23 mouse cellular contexts compared by ENCODE assay signal in genomic region chr4:152250615-152251014, GRCm38 (mm10). TPM values are rescaled to one million over a fixed set of nuclear protein-coding genes. Genes with fewer than 3 reads are reported as not detected.
DNase-seq lines count a peak whose midpoint lies in the region; ATAC-seq and TF ChIP-seq lines count a peak whose summit lies in the region.
"Had no signal": no experiment of that assay in that cellular context is flagged by ENCODE, and none has a peak within 500 bp of the region (broad histone marks: within the 10 kb centered on the region; RNA-seq: fewer than 3 reads in every experiment).

No protein-coding gene starts in this region.

- H3K4me1 ChIP-seq in midbrain, postnatal 0 days (ENCODE audit: insufficient read depth, low read length), result no peaks in the 10 kb centered on the region
- no peaks in the 10 kb centered on the region for H3K4me1 ChIP-seq in midbrain, embryonic 11.5 days (ENCODE audit: control insufficient read depth, insufficient read depth, low read length)
- peaks cover 8 to 64% of the 10 kb centered on the region in 2 experiments for H3K4me1 ChIP-seq in CH12.LX (ENCODE audit: control insufficient read depth in 1 of 2, insufficient read depth in 2 of 2)

- TF ChIP-seq EP300 in CH12.LX (IDR thresholded peaks at IDR 0.05; ENCODE audit: low read length), result peak; percentile 65

- H3K27me3 ChIP-seq in midbrain, postnatal 0 days (ENCODE audit: insufficient read depth, low read length), result no peaks in the 10 kb centered on the region
- H3K27me3 ChIP-seq in midbrain, embryonic 11.5 days (ENCODE audit: control insufficient read depth, insufficient read depth, low read length), result no peaks in the 10 kb centered on the region
- no peaks in the 10 kb centered on the region for H3K27me3 ChIP-seq in CH12.LX (replicated peaks)
- H3K27me3 ChIP-seq: Patski had no signal

- H3K79me2 ChIP-seq in CH12.LX (replicated peaks; ENCODE audit: control insufficient read depth, extremely low read depth, insufficient read depth, poor library complexity, severe bottlenecking), result no peaks in the 10 kb centered on the region

- TF ChIP-seq CTCF in midbrain, postnatal 0 days (IDR thresholded peaks at IDR 0.05), result 0 out of 2 replicates have a peak, but pooled peaks have one; percentile 6
- TF ChIP-seq CTCF in CH12.LX (conservative IDR thresholded peaks at IDR 0.05 in 1 of 2, IDR thresholded peaks at IDR 0.05 in 1 of 2; ENCODE audit: low read depth in 2 of 2, low read length in 2 of 2), result peak in 1 of 2 experiments; percentile 47; a peak in 1 of 4 replicates

- peaks cover 16% of the 10 kb centered on the region for H3K36me3 ChIP-seq in midbrain, postnatal 0 days (ENCODE audit: insufficient read depth, low read length)
- H3K36me3 ChIP-seq in midbrain, embryonic 11.5 days (ENCODE audit: control insufficient read depth, insufficient read depth, low read length), result 0 out of 2 replicates have a peak, but pooled peaks cover 2% of the 10 kb centered on the region
- H3K36me3 ChIP-seq in CH12.LX (replicated peaks in 1 of 2; ENCODE audit: control insufficient read depth in 1 of 2, insufficient read depth in 1 of 2, low read length in 1 of 2), result peaks cover 9 to 61% of the 10 kb centered on the region in 2 experiments

- WGBS in midbrain, postnatal 0 days, result 92% methylated on average over 6 of the region's 6 CpGs
- WGBS in midbrain, embryonic 11.5 days, result 90% methylated on average over 6 of the region's 6 CpGs

- no peak overlapping the region for H3K9ac ChIP-seq in midbrain, postnatal 0 days (replicated peaks; ENCODE audit: low read length, poor library complexity, severe bottlenecking)
- H3K9ac ChIP-seq in midbrain, embryonic 11.5 days (ENCODE audit: low read length), result no peak overlapping the region
- no peak overlapping the region for H3K9ac ChIP-seq in CH12.LX (ENCODE audit: insufficient read depth, low read depth)

- in situ Hi-C loops in CH12.LX (cut with MboI; ENCODE audit: low pct_ligation_motif_present, low pct_unique_long_range_greater_than_20kb, low sequenced_read_pairs), result no loop called here

- no peak for TF ChIP-seq POLR2A in CH12.LX (IDR thresholded peaks at IDR 0.05; ENCODE audit: low read depth, low read length)

- no peak overlapping the region for H3K4me3 ChIP-seq in midbrain, postnatal 0 days (ENCODE audit: low read depth, low read length)
- H3K4me3 ChIP-seq in midbrain, embryonic 11.5 days (ENCODE audit: low read depth, low read length), result no peak overlapping the region
- H3K4me3 ChIP-seq in CH12.LX (replicated peaks in 1 of 3; ENCODE audit: low read depth in 2 of 3, low read length in 2 of 3, poor library complexity in 1 of 3), result no peak overlapping the region

- dilution Hi-C loops in CH12.LX (cut with MboI; ENCODE audit: extremely low pct_ligation_motif_present, extremely low pct_unique_long_range_greater_than_20kb, low sequenced_read_pairs), result no loop called here

- no peak for ATAC-seq in midbrain, postnatal 0 days (ENCODE audit: low FRiP score)
- no peak for ATAC-seq in midbrain, embryonic 11.5 days (ENCODE audit: low FRiP score)
- ATAC-seq: activated CD4-positive, CD25-positive, alpha-beta regulatory T cell, adult 4 months; CD4-positive, CD25-positive, alpha-beta regulatory T cell, adult 4 months; Patski had no signal

- H3K4me2 ChIP-seq in midbrain, postnatal 0 days (ENCODE audit: low read depth, low read length, poor library complexity, severe bottlenecking), result no peak overlapping the region
- H3K4me2 ChIP-seq in midbrain, embryonic 11.5 days, result no peak overlapping the region
- H3K4me2 ChIP-seq in CH12.LX (ENCODE audit: insufficient read depth, low read depth, poor library complexity, severe bottlenecking), result 0 out of 2 replicates have a peak overlapping the region, but pooled peaks have one; percentile 35

- H3K27ac ChIP-seq in midbrain, postnatal 0 days (ENCODE audit: low read depth, low read length), result no peak overlapping the region
- H3K27ac ChIP-seq in midbrain, embryonic 11.5 days (ENCODE audit: low read depth, low read length), result no peak overlapping the region
- no peak overlapping the region for H3K27ac ChIP-seq in CH12.LX (ENCODE audit: insufficient read depth, low read depth)

- DNase-seq in midbrain, postnatal 0 days (ENCODE audit: low spot score), result no peak
- DNase-seq in midbrain, embryonic 11.5 days (ENCODE audit: low spot score, missing footprints), result no peak
- no peak for DNase-seq in CH12.LX (ENCODE audit: extremely low read depth)
- DNase-seq in right cerebral cortex, postnatal 36 days (ENCODE audit: low spot score in 2 of 2), result no peak
- DNase-seq: adrenal gland, adult 2 months; adrenal gland, adult 8-10 months; adrenal gland, postnatal 10 days; adrenal gland, postnatal 14 days; adrenal gland, postnatal 25 days; adrenal gland, postnatal 36 days; B cell, adult 2 months; cerebellum, adult 11 months; cerebellum, adult 11-12 months; cerebellum, adult 18-20 months; cerebellum, adult 2 months had no signal

- no peak; the same call in 1 of the 2 replicates for TF ChIP-seq RAD21 in CH12.LX (IDR thresholded peaks at IDR 0.05; ENCODE audit: low read depth, low read length)

- no peaks in the 10 kb centered on the region for H3K9me3 ChIP-seq in midbrain, postnatal 0 days (ENCODE audit: low read length)
- H3K9me3 ChIP-seq in midbrain, embryonic 11.5 days (ENCODE audit: control insufficient read depth, low read length), result no peaks in the 10 kb centered on the region
- no peaks in the 10 kb centered on the region for H3K9me3 ChIP-seq in CH12.LX (replicated peaks; ENCODE audit: low read length)
- H3K9me3 ChIP-seq: G1E had no signal

TF ChIP-seq in CH12.LX, 34 proteins besides CTCF, POLR2A, EP300 and RAD21:
- TF ChIP-seq ZKSCAN1 (IDR thresholded peaks at IDR 0.05; ENCODE audit: borderline replicate concordance, low read depth, low read length) (no peak), JUND (conservative IDR thresholded peaks at IDR 0.05; ENCODE audit: low read depth, low read length) (peak; percentile 28; the same call in 1 of the 2 replicates), BHLHE40 (IDR thresholded peaks at IDR 0.05; ENCODE audit: low read depth, low read length) (peak; percentile 91), USF1 (IDR thresholded peaks at IDR 0.05; ENCODE audit: low read depth, low read length) (no peak), MAX (IDR thresholded peaks at IDR 0.05; ENCODE audit: low read length) (peak; percentile 69), MXI1 (IDR thresholded peaks at IDR 0.05; ENCODE audit: low read depth, low read length) (peak; percentile 79), IRF4 (IDR thresholded peaks at IDR 0.05; ENCODE audit: low read depth, low read length) (peak; percentile 38; the same call in 1 of the 2 replicates), SIN3A (IDR thresholded peaks at IDR 0.05; ENCODE audit: low read length) (peak; percentile 58), JUN (IDR thresholded peaks at IDR 0.05; ENCODE audit: insufficient read depth, low read depth, low read length) (0 out of 2 replicates have a peak, but pooled peaks have one; percentile 25), SMC3 (IDR thresholded peaks at IDR 0.05; ENCODE audit: low read depth, low read length) (0 out of 2 replicates have a peak, but pooled peaks have one; percentile 21), TCF12 (IDR thresholded peaks at IDR 0.05; ENCODE audit: low read depth, low read length) (peak; percentile 85)

RNA-seq across cellular contexts. Expression of gene Gpr153, which starts 23.4 kb away (rescaled TPM):
- 138 and 149 TPM in 2 replicates for total RNA-seq in midbrain, postnatal 0 days (2014; rRNA removed)
- 20.1 and 21.2 TPM in 2 replicates for polyA plus RNA-seq in midbrain, postnatal 0 days (2015; fragmentation: Nextera tagmentation; extraction: Ambion mirVana)
- polyA plus RNA-seq in midbrain, embryonic 11.5 days (2014; fragmentation: Nextera tagmentation; extraction: Ambion mirVana), result 7.4 and 9.5 TPM in 2 replicates
- total RNA-seq in CH12.LX (2012; rRNA removed) (0.21 and 0.30 TPM in 2 replicates), CH12.LX (2014; rRNA removed) (0.61 and 0.70 TPM in 2 replicates)
- polyA plus RNA-seq in CH12.LX (2012; ENCODE audit: insufficient read length, low read depth), result 1.4 and 1.8 TPM in 2 replicates
- total RNA-seq: MEL had no signal
- polyA plus RNA-seq: activated CD4-positive, CD25-positive, alpha-beta regulatory T cell, adult 4 months had no signal

RNA-seq across cellular contexts. Expression of gene Hes3, which starts 40.8 kb away (rescaled TPM):
- total RNA-seq in midbrain, postnatal 0 days (2014; rRNA removed), result not detected in 2 replicates
- polyA plus RNA-seq in midbrain, postnatal 0 days (2015; fragmentation: Nextera tagmentation; extraction: Ambion mirVana), result 0.19 and 0.36 TPM in 2 replicates
- 8.6 and 12.6 TPM in 2 replicates for polyA plus RNA-seq in midbrain, embryonic 11.5 days (2014; fragmentation: Nextera tagmentation; extraction: Ambion mirVana)
- total RNA-seq in CH12.LX (2012; rRNA removed) (0.13 and 0.21 TPM in 2 replicates), CH12.LX (2014; rRNA removed) (not detected in 2 replicates)
- 0.17 TPM in 1 of 2 replicates, not detected in the other for polyA plus RNA-seq in CH12.LX (2012; ENCODE audit: insufficient read length, low read depth)
- total RNA-seq: adrenal gland, adult 18-20 months; adrenal gland, adult 2 months; adrenal gland, adult 8-10 months; adrenal gland, postnatal 10 days; adrenal gland, postnatal 14 days; adrenal gland, postnatal 25 days; adrenal gland, postnatal 36 days; adrenal gland, postnatal 4 days; G1E; MEL had no signal
- polyA plus RNA-seq: activated CD4-positive, CD25-positive, alpha-beta regulatory T cell, adult 4 months; adrenal gland, adult 2 months; C2C12; CD4-positive, CD25-positive, alpha-beta regulatory T cell, adult 4 months; G1E had no signal

RNA-seq across cellular contexts. Expression of gene Icmt, which starts 46.4 kb away (rescaled TPM):
- 34.6 and 38.9 TPM in 2 replicates for total RNA-seq in midbrain, postnatal 0 days (2014; rRNA removed)
- polyA plus RNA-seq in midbrain, postnatal 0 days (2015; fragmentation: Nextera tagmentation; extraction: Ambion mirVana), result 15.7 and 17.9 TPM in 2 replicates
- polyA plus RNA-seq in midbrain, embryonic 11.5 days (2014; fragmentation: Nextera tagmentation; extraction: Ambion mirVana), result 18.1 and 19.8 TPM in 2 replicates
- total RNA-seq in CH12.LX (2012; rRNA removed), result 21.5 and 27.4 TPM in 2 replicates
- total RNA-seq in CH12.LX (2014; rRNA removed), result 17.8 and 18.5 TPM in 2 replicates
- 24.2 and 29.8 TPM in 2 replicates for polyA plus RNA-seq in CH12.LX (2012; ENCODE audit: insufficient read length, low read depth)
